Mouse (Mus musculus) intestine, embryonic 16.5 days (tissue): ENCODE measurements around the gene Gli2. TPM values are rescaled to one million over a fixed set of nuclear protein-coding genes. Genes with fewer than 3 reads are reported as not detected.
A peak's percentile ranks its signal among the peaks of the same experiment; 100 is the strongest.

Source experiments
- ATAC-seq: fragments of 200-750 bp; cut with Nextera tagmentation; 2 replicates; pipeline ENCODE4 v1.8.0; 2017; ENCODE audit warnings: moderate TSS enrichment, moderate library complexity
- H3K27ac ChIP-seq: fragments of 300-500 bp; sonication (generic); 2 replicates; pipeline ENCODE4 v1.5.1; 2014; ENCODE audit warnings: mild to moderate bottlenecking, low read length
- H3K27me3 ChIP-seq: fragments of 300-500 bp; sonication (generic); replicated peaks from 2 replicates; pipeline ENCODE4 v1.6.1; 2014; ENCODE audit warnings: low read length, control low read depth, mixed read lengths; ENCODE audit not compliant: control insufficient read depth, insufficient read depth
- H3K36me3 ChIP-seq: fragments of 300-500 bp; sonication (generic); 2 replicates; pipeline ENCODE4 v1.6.1; 2014; ENCODE audit warnings: low read length, control low read depth; ENCODE audit not compliant: control insufficient read depth, insufficient read depth
- H3K4me1 ChIP-seq: fragments of 300-500 bp; sonication (generic); 2 replicates; pipeline ENCODE4 v1.6.1; 2014; ENCODE audit warnings: low read length, control low read depth, mixed read lengths; ENCODE audit not compliant: control insufficient read depth, insufficient read depth
- H3K4me2 ChIP-seq: fragments of 300-500 bp; sonication (generic); 2 replicates; pipeline ENCODE4 v1.6.1; 2014; ENCODE audit warnings: low read depth, low read length, control low read depth
- H3K4me3 ChIP-seq: fragments of 300-500 bp; sonication (generic); 2 replicates; pipeline ENCODE4 v1.5.1; 2014; ENCODE audit warnings: mild to moderate bottlenecking, low read length
- H3K9ac ChIP-seq: fragments of 300-500 bp; sonication (generic); 2 replicates; pipeline ENCODE4 v1.6.1; 2014; ENCODE audit warnings: low read depth, low read length
- H3K9me3 ChIP-seq: fragments of 300-500 bp; sonication (generic); 2 replicates; pipeline ENCODE4 v1.6.1; 2016; ENCODE audit warnings: low read length, control low read depth; ENCODE audit not compliant: control insufficient read depth
- WGBS: fragments of 180-500 bp; shearing (Covaris S2); extraction: QIAGEN DNeasy Blood & Tissue Kit; methylation state at CpG from one replicate; pipeline ENCODE4 v1.1.7; 2014; 5-methylcytosine and 5-hydroxymethylcytosine counted together
- microRNA-seq: library from miRNA; unstranded; fragments of <30 nt; microRNA quantifications from one replicate; pipeline ENCODE4, GENCODE M21; 2016
- polyA plus RNA-seq: library from polyadenylated mRNA; unstranded; fragments of >200 nt; fragmentation: Nextera tagmentation; extraction: Ambion mirVana; gene quantifications from 2 replicates; pipeline ENCODE4 v1.2.1, GENCODE M21; 2015

The Gli2 gene
- polyA plus RNA-seq, 1 experiment from 2014 or later = 5.4 TPM

DNA sequence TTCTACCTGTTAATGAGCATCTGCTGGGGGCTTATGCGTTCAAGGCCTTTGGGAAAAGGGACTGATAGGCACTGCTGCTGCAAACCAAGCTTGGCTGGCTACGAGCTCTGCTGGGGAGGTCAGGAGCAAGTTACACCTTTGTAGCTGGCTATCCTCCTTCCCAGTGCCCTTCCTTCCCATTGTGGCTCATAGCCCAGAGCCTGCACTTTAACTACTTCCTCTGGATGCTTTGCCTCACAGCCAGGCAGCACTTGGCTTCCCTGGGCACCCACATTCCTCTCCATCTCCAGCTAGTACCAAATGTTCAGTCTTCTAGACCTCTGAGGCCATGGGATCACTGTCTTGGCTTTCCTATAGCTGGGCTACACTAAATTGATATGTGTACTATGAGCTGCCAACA lies 263.5 kb downstream of the Gli2 start:
- ATAC-seq = no peak
- Histone ChIP-seq H3K4me1 (peaks cover 3% of the 10 kb centered on the region; the same call in 1 of the 2 replicates), H3K9ac (no peak overlapping the region), H3K9me3 (no peaks in the 10 kb centered on the region), H3K36me3 (no peaks in the 10 kb centered on the region), H3K4me3 (no peak overlapping the region), H3K27me3 (no peaks in the 10 kb centered on the region), H3K4me2 (no peak overlapping the region), H3K27ac (no peak overlapping the region)
- WGBS = 79% methylated on average over 2 of the region's 2 CpGs

DNA sequence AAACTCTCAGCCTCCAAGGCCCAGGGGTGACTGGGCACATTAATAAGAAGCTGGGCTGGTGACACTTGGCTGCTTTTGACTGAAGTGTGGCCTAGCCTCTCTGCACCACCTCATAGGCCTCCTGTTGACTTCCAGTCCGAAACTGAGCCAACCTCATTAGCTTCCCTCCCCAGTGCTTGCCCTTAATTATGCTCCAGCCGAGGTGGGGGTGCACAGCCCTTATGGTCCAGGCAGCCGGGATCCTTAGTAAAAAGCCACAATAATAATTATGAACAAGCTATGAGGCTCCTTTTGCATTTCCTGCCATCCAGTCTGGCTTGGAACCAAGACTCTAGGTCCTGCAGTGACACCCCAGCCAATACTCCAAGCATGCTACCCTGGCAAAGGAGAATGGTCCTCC lies 264.0 kb downstream of the Gli2 start:
- Histone ChIP-seq H3K27ac (no peak overlapping the region), H3K9ac (no peak overlapping the region), H3K27me3 (no peaks in the 10 kb centered on the region), H3K4me3 (no peak overlapping the region), H3K4me1 (peaks cover 3% of the 10 kb centered on the region; the same call in 1 of the 2 replicates), H3K9me3 (no peaks in the 10 kb centered on the region), H3K36me3 (no peaks in the 10 kb centered on the region), H3K4me2 (no peak overlapping the region)
- 69% methylated on average over 3 of the region's 3 CpGs for WGBS
- no peak for ATAC-seq

DNA sequence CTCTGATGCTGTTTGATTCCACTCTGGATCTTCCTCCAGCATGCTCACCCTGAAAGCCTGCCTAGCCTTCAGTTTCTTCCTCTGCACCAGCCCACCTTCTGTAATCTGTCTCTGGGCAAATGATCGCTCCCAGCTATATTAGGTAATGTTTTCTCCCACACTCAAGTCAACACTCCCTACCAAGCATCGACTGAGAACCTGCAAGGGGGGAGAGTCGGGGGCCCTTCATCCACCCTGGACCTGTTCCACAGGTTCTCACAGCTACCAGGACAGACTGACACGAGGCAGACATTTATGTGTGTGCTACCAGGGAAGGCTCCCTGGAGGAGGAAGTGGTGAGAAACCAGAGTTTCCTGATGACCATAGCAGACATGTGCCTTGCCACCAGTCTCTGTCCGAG lies 264.6 kb downstream of the Gli2 start:
- Histone ChIP-seq H3K4me3 (no peak overlapping the region), H3K36me3 (no peaks in the 10 kb centered on the region), H3K27me3 (no peaks in the 10 kb centered on the region), H3K9me3 (no peaks in the 10 kb centered on the region), H3K4me1 (peaks cover 3% of the 10 kb centered on the region; the same call in 1 of the 2 replicates), H3K4me2 (no peak overlapping the region), H3K9ac (no peak overlapping the region), H3K27ac (no peak overlapping the region)
- 41% methylated on average over 5 of the region's 5 CpGs for WGBS
- peak; percentile 64 for ATAC-seq

DNA sequence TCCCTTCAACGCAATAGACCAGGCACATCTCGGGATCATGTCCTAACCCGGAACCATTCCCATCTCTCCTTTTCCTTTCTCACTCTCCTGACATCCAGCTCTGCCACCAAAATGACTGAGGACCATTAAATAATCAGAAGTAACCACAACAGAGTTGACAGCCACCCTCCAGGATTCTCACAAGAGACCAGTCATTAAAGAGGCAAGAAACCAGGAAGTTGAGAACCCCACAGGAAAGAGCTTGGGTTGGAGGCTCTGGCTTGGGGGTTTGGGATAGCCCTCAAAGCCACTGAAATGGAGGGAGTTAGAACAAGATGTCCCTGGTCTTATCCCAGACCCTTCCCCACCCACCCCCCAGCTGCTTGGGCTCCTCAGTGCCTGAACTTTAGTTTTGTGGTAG lies 265.9 kb downstream of the Gli2 start:
- Histone ChIP-seq H3K9me3 (no peaks in the 10 kb centered on the region), H3K27ac (no peak overlapping the region), H3K36me3 (no peaks in the 10 kb centered on the region), H3K4me2 (no peak overlapping the region), H3K4me1 (peaks cover 3% of the 10 kb centered on the region; the same call in 1 of the 2 replicates), H3K9ac (no peak overlapping the region), H3K27me3 (no peaks in the 10 kb centered on the region), H3K4me3 (no peak overlapping the region)
- ATAC-seq = no peak
- WGBS = 83% methylated on average over 3 of the region's 3 CpGs

Small RNA genes lying within 50 kb of the gene (microRNA-seq; reads per million reads assigned to microRNA genes)
- gene Mir6346 = not detected
